Mouse (Mus musculus) kidney, adult 2 months (tissue): Measurements from ENCODE around the gene Saal1.

Experiments used
- CTCF ChIP-seq: fragments of 200-500 bp; conservative IDR thresholded peaks from 2 replicates; pipeline ENCODE4 v1.5.1; 2011; ENCODE audit warnings: low read depth, mild to moderate bottlenecking, control low read depth, low read length, moderate library complexity, mixed read lengths; ENCODE audit not compliant: insufficient read depth, insufficient read length
- POLR2A ChIP-seq: fragments of 200-500 bp; IDR thresholded peaks from one replicate; pipeline ENCODE4 v1.6.1; 2011; ENCODE audit warnings: low read depth, low read length, control low read depth

GRCm38 (mm10) chr7:46643172-46643571 is 67.3 kb downstream of the Saal1 start:
- TF ChIP-seq POLR2A (no peak), CTCF (peak; percentile 49; the same call in 1 of the 2 replicates)
